Mouse (Mus musculus) liver, embryonic 14.5 days (tissue): ENCODE measurements around the gene Phactr4. TPM values are rescaled to one million over a fixed set of nuclear protein-coding genes. Genes with fewer than 3 reads are reported as not detected.

Experiments used
- ATAC-seq: fragments of 200-750 bp; cut with Nextera tagmentation; 2 replicates; pipeline ENCODE4 v1.8.0; 2017; ENCODE audit warnings: moderate number of reproducible peaks, mild to moderate bottlenecking, moderate library complexity; ENCODE audit not compliant: insufficient read depth
- DNase-seq, 3 experiments: peaks; one replicate each; pipeline ENCODE4 v3.0.0-alpha.2; 2012 to 2013; ENCODE audit warnings: low read depth in 3 of 3, low spot score in 3 of 3
- H3K27ac ChIP-seq: fragments of 300-500 bp; sonication (generic); 2 replicates; pipeline ENCODE4 v1.5.1; 2014; ENCODE audit warnings: moderate library complexity, mild to moderate bottlenecking, control low read depth, inconsistent platforms
- H3K27me3 ChIP-seq: fragments of 300-500 bp; sonication (generic); 2 replicates; pipeline ENCODE4 v1.6.1; 2014; ENCODE audit warnings: mild to moderate bottlenecking, low read length, moderate library complexity; ENCODE audit not compliant: control insufficient read depth, insufficient read depth
- H3K36me3 ChIP-seq: fragments of 300-500 bp; sonication (generic); replicated peaks from 2 replicates; pipeline ENCODE4 v1.6.1; 2014; ENCODE audit warnings: low read depth; ENCODE audit not compliant: control insufficient read depth, insufficient read depth
- H3K4me1 ChIP-seq, 2 experiments: fragments of 200-500 bp in 1 of 2; fragments of 300-500 bp in 1 of 2; sonication (generic) in 1 of 2; replicated peaks; 2 replicates each; pipeline ENCODE4 v1.6.1; 2012 to 2014; ENCODE audit warnings: antibody characterized with exemption in 1 of 2, inconsistent platforms in 1 of 2, low read length in 1 of 2; ENCODE audit not compliant: control insufficient read depth in 2 of 2, insufficient read depth in 2 of 2
- H3K4me2 ChIP-seq: fragments of 300-500 bp; sonication (generic); 2 replicates; pipeline ENCODE4 v1.6.1; 2014; ENCODE audit warnings: low read depth, mild to moderate bottlenecking, control low read depth, moderate library complexity
- H3K4me3 ChIP-seq, 2 experiments: fragments of 200-500 bp in 1 of 2; fragments of 300-500 bp in 1 of 2; sonication (generic) in 1 of 2; 2 replicates each; pipeline ENCODE4 v1.5.1; 2012 to 2014; ENCODE audit warnings: low read depth in 2 of 2, low read length in 2 of 2, mild to moderate bottlenecking in 2 of 2, control low read depth in 1 of 2, inconsistent platforms in 1 of 2, moderate library complexity in 1 of 2; ENCODE audit not compliant: insufficient read depth in 1 of 2
- H3K9ac ChIP-seq: fragments of 300-500 bp; sonication (generic); replicated peaks from 2 replicates; pipeline ENCODE4 v1.6.1; 2014; ENCODE audit warnings: mild to moderate bottlenecking, control low read depth, moderate library complexity
- H3K9me3 ChIP-seq: fragments of 300-500 bp; sonication (generic); 2 replicates; pipeline ENCODE4 v1.6.1; 2016; ENCODE audit warnings: low read length, mixed read lengths; ENCODE audit not compliant: control insufficient read depth
- CTCF ChIP-seq: IDR thresholded peaks from 2 replicates; pipeline ENCODE4 v1.5.1; 2016; ENCODE audit warnings: antibody characterized with exemption, low read depth, control low read depth
- EP300 ChIP-seq: IDR thresholded peaks from 2 replicates; pipeline ENCODE4 v1.6.1; 2016; ENCODE audit warnings: antibody characterized with exemption, low read depth
- WGBS: fragments of 180-500 bp; shearing (Covaris S2); extraction: QIAGEN DNeasy Blood & Tissue Kit; methylation state at CpG from one replicate; pipeline ENCODE4 v1.1.7; 2014; ENCODE audit not compliant: insufficient replicate concordance; 5-methylcytosine and 5-hydroxymethylcytosine counted together
- polyA plus RNA-seq, 2 experiments: library from polyadenylated mRNA; depleted of rRNA in 1 of 2; stranded (reverse) in 1 of 2; unstranded in 1 of 2; fragments of >200 nt; fragmentation: Nextera tagmentation in 1 of 2; extraction: Ambion mirVana in 1 of 2; gene quantifications; 2 replicates each; pipeline versions ENCODE4 v1.2.1 to v1.2.3; 2012 to 2014

Gene Phactr4
- polyA plus RNA-seq, 2 experiments = 7.4 to 10.9 TPM

DNA sequence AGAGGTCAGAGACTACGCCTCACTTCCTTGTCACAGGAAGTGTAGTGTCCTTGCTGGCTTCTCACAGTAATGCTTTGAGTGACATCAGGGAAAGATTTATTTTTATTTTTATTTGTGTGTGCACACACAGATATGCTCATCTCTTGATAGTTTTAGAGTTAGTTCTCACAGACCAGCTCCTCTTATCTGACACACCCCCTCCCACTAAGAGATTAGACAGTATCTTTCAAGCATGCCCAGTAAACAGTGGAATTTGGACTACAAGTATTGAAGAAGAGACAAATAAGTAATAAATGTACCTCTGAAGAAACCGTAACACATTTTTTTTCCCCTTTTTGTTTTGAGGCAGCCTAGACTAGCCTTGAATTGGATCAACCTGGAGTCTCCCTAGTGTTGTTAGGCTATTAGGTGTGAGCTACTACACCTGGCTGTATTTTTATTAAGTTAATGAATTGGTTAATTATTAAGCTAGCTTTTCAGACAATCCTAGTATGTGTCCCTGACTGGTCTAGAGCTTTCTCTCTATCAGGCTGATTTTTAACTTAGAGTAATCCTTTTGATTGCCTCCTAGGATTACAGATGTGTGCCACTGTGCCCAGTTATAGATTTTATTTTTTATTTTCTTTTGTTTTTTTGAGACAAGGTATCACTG, 41.2 kb downstream of the Phactr4 start:
- Histone ChIP-seq H3K27me3 (no peaks in the 10 kb centered on the region), H3K4me2 (no peak overlapping the region), H3K4me1 (peaks cover 5 to 6% of the 10 kb centered on the region in 2 experiments; a peak in 3 of 4 replicates), H3K36me3 (peaks cover 25% of the 10 kb centered on the region), H3K4me3 (no peak overlapping the region), H3K9me3 (no peaks in the 10 kb centered on the region), H3K27ac (no peak overlapping the region), H3K9ac (no peak overlapping the region)
- DNase-seq (no peak), ATAC-seq (no peak)
- 80% methylated on average over 2 of the region's 2 CpGs for WGBS
- TF ChIP-seq CTCF = no peak
- no peak for TF ChIP-seq EP300

DNA sequence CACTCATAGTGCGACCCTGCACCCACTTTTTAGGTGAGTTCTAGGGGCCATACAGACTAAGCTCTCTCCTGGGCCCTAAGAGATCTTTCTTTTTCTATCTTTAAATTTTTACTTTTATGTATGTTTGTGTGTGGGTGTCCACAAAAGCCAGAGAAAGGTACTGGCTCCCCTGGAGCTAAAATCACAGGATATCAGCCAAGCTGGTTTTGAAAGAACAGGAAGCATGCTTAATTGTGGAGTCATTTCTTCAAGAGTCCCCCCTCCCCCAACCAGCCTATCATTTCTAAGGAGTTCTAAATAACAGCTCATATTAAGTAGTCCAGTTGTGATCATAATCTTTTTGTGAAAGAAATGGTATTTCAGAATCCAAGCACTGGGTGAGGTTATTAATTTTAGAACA, 48.5 kb downstream of the Phactr4 start:
- Histone ChIP-seq H3K9ac (no peak overlapping the region), H3K36me3 (peaks cover 45% of the 10 kb centered on the region), H3K27ac (no peak overlapping the region), H3K4me2 (no peak overlapping the region), H3K4me1 (no peaks in the 10 kb centered on the region), H3K9me3 (no peaks in the 10 kb centered on the region), H3K27me3 (no peaks in the 10 kb centered on the region), H3K4me3 (no peak overlapping the region)
- WGBS = 88% methylated on average over 1 of the region's 1 CpGs
- no peak for TF ChIP-seq CTCF
- no peak for TF ChIP-seq EP300
- ATAC-seq = no peak
- no peak for DNase-seq

DNA sequence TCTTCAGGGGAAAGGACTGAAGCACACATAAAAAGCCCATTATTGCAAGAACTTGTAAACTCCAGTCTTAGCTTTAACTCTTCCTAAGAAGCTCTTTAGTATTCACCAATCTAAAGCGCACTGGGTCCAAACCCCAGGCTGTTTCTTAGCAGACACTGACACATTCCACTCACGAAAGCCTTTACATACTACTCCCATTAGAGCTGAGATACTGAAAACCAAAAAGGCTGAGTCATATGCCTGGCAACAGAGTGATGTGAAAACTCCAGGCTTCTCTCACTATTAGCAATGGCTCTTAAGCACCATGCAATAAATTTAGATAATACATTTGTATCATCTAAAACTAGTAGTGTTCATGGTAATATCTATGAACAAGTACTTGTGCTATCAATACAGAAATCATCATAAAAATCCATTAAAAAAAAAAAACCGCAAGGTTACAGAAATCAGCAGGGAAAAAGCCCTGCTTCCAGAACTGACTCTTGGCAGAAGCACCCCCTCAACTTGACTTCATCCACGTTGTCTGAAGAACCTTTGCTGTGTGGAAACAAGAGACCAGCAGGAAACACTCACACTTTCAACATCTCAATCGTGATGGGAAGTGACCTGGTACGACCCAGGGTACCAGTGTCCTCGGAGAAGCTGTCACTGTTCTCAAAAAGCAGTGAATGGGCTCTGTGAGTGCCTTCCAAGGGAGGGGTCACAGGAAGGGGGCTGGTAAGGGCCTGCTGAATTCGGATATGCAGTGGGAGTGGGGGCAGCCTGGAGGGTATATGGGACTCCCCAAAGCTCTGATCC, 52.1 kb downstream of the Phactr4 start:
- no peaks in the 10 kb centered on the region for H3K9me3 ChIP-seq
- H3K36me3 ChIP-seq = peaks cover 47% of the 10 kb centered on the region
- H3K9ac ChIP-seq = no peak overlapping the region
- H3K27ac ChIP-seq = no peak overlapping the region
- ATAC-seq (no peak), DNase-seq (no peak)
- WGBS = 77% methylated on average over 8 of the region's 8 CpGs
- H3K4me2 ChIP-seq = no peak overlapping the region
- H3K27me3 ChIP-seq = no peaks in the 10 kb centered on the region
- no peak overlapping the region for H3K4me3 ChIP-seq
- no peak for TF ChIP-seq CTCF
- no peak for TF ChIP-seq EP300
- no peaks in the 10 kb centered on the region for H3K4me1 ChIP-seq

DNA sequence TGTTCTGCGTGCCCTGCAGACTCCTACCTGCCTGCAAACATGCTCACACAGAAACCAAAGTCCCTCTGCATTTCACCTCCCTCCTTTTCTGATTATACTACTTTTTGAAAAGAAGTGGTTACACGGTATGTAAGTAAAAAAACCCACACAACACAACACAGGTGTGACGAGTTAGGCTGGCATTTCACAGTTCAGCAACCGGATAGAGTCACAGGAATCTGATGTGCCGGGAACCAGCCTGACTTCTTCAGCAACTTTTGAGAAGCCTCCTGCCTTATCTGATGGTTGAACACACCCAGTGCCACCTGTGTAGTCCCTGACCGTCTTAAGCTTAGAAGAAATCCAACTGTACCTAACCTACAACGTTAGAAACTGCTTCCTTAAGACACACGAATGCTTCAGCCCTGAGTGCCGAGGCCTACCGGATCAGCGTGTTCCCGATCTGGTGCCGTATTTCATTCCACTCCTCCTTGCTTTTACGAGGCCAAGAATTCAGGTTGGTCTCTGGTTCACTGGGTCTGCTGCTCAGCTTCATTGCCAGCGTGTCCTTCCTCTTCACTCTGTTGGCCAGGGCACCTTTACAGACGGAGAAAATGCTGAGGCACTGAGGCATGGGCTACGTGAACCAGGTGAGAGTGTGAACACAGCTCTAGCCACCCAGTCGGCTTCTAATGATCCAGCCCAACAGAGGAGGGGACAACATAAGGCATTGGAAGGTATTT, 54.6 kb downstream of the Phactr4 start:
- Histone ChIP-seq H3K4me1 (no peaks in the 10 kb centered on the region), H3K9ac (no peak overlapping the region), H3K4me3 (no peak overlapping the region), H3K27ac (no peak overlapping the region), H3K9me3 (no peaks in the 10 kb centered on the region), H3K36me3 (peaks cover 58% of the 10 kb centered on the region), H3K4me2 (no peak overlapping the region), H3K27me3 (no peaks in the 10 kb centered on the region)
- ATAC-seq (no peak), DNase-seq (no peak)
- WGBS = 83% methylated on average over 18 of the region's 18 CpGs
- TF ChIP-seq EP300 (no peak), CTCF (no peak)
